Mouse (Mus musculus) hindbrain, postnatal 0 days (tissue): ENCODE results near the gene Adrb1. TPM values are rescaled to one million over a fixed set of nuclear protein-coding genes. Genes with fewer than 3 reads are reported as not detected.

Source experiments
- ATAC-seq: fragments of 200-750 bp; cut with Nextera tagmentation; 2 replicates; pipeline ENCODE4 v1.8.0; 2017; ENCODE audit warnings: mild to moderate bottlenecking, moderate TSS enrichment, moderate library complexity
- DNase-seq: peaks from one replicate; pipeline ENCODE4 v3.0.0-alpha.2; 2015; ENCODE audit warnings: low spot score
- H3K27ac ChIP-seq: fragments of 300-500 bp; sonication (generic); 2 replicates; pipeline ENCODE4 v1.5.1; 2014; ENCODE audit warnings: mild to moderate bottlenecking
- H3K27me3 ChIP-seq: fragments of 300-500 bp; sonication (generic); 2 replicates; pipeline ENCODE4 v1.6.1; 2014; ENCODE audit warnings: low read length, mixed read lengths; ENCODE audit not compliant: insufficient read depth
- H3K36me3 ChIP-seq: fragments of 300-500 bp; sonication (generic); 2 replicates; pipeline ENCODE4 v1.6.1; 2014; ENCODE audit warnings: low read length, mixed read lengths; ENCODE audit not compliant: insufficient read depth
- H3K4me1 ChIP-seq: fragments of 300-500 bp; sonication (generic); 2 replicates; pipeline ENCODE4 v1.6.1; 2014; ENCODE audit warnings: antibody characterized with exemption, low read length, mixed read lengths; ENCODE audit not compliant: insufficient read depth
- H3K4me2 ChIP-seq: fragments of 300-500 bp; sonication (generic); 2 replicates; pipeline ENCODE4 v1.6.1; 2014; ENCODE audit warnings: low read depth, mild to moderate bottlenecking, low read length, moderate library complexity, mixed read lengths
- H3K4me3 ChIP-seq: fragments of 300-500 bp; sonication (generic); 2 replicates; pipeline ENCODE4 v1.5.1; 2014; ENCODE audit warnings: low read length
- H3K9ac ChIP-seq: fragments of 300-500 bp; sonication (generic); replicated peaks from 2 replicates; pipeline ENCODE4 v1.6.1; 2014; ENCODE audit warnings: mild to moderate bottlenecking, low read length, moderate library complexity, mixed read lengths
- H3K9me3 ChIP-seq: fragments of 300-500 bp; sonication (generic); 2 replicates; pipeline ENCODE4 v1.6.1; 2016; ENCODE audit warnings: low read length, mixed read lengths
- CTCF ChIP-seq: IDR thresholded peaks from 2 replicates; pipeline ENCODE4 v1.5.1; 2016; ENCODE audit warnings: antibody characterized with exemption, control low read depth, low read depth
- WGBS: fragments of 180-500 bp; shearing (Covaris S2); extraction: QIAGEN DNeasy Blood & Tissue Kit; methylation state at CpG from one replicate; pipeline ENCODE4 v1.1.7; 2014; 5-methylcytosine and 5-hydroxymethylcytosine counted together
- polyA plus RNA-seq: library from polyadenylated mRNA; unstranded; fragments of >200 nt; fragmentation: Nextera tagmentation; extraction: Ambion mirVana; gene quantifications from 2 replicates; pipeline ENCODE4 v1.2.1, GENCODE M21; 2015
- total RNA-seq: library from RNA; depleted of rRNA; stranded (reverse); fragments of >200 nt; gene quantifications from 2 replicates; pipeline ENCODE4 v1.2.3, GENCODE M21; 2014

Adrb1 gene
- total and polyA plus RNA-seq, 2 experiments from 2014 or later = 1.7 to 7.0 TPM

- H3K4me1 ChIP-seq = no peaks in the 10 kb centered on the region
- H3K4me2 ChIP-seq = no peak overlapping the region
- DNase-seq = no peak
- ATAC-seq = no peak
- H3K27ac ChIP-seq = no peak overlapping the region
- no peak overlapping the region for H3K9ac ChIP-seq
- no peak overlapping the region for H3K4me3 ChIP-seq
- H3K27me3 ChIP-seq = no peaks in the 10 kb centered on the region
- 89% methylated on average over 10 of the region's 10 CpGs for WGBS
- H3K9me3 ChIP-seq = no peaks in the 10 kb centered on the region
- TF ChIP-seq CTCF = no peak
- H3K36me3 ChIP-seq = no peaks in the 10 kb centered on the region
These were observed 34.4 kb downstream of the Adrb1 start for GRCm38 (mm10) chr19:56756412-56756811.

DNA sequence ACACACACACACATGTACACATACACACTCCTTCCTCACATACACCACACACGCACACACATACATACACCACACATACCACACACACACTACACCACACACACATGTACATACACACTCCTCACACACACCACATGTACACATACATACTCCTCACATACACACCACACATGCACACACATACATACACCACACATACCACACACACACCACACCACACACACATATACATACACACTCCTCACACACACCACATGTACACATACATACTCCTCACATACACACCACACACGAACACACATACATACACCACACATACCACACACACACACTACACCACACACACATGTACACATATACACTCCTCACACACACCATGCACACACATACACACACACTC, 36.3 kb downstream of the Adrb1 start:
- Histone ChIP-seq H3K27ac (no peak overlapping the region), H3K9ac (no peak overlapping the region), H3K27me3 (no peaks in the 10 kb centered on the region), H3K4me2 (no peak overlapping the region), H3K4me3 (no peak overlapping the region), H3K4me1 (no peaks in the 10 kb centered on the region), H3K36me3 (no peaks in the 10 kb centered on the region), H3K9me3 (no peaks in the 10 kb centered on the region)
- no peak for ATAC-seq
- 96% methylated on average over 2 of the region's 2 CpGs for WGBS
- no peak for DNase-seq
- TF ChIP-seq CTCF = no peak

DNA sequence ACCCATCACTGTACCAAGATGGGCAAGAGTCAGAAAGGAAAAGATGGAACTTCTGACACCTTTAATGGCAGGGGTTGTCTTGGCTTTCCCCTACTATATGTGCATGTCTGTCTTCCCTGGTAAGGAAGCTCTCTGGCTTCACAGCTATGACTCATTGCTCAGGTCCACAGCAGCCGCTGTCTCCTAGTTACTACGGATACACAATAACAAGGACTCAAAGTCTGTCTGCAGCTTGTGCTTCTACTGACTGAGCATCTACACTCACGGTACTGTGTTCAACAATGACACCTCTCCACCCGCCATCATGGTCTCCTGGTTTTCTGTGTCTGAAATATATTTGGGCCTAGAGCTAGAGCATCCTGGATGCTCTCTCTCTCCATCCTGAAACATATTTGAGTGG, 37.7 kb downstream of the Adrb1 start:
- no peak for TF ChIP-seq CTCF
- H3K36me3 ChIP-seq = no peaks in the 10 kb centered on the region
- H3K27me3 ChIP-seq = no peaks in the 10 kb centered on the region
- DNase-seq (no peak), ATAC-seq (no peak)
- H3K27ac ChIP-seq = no peak overlapping the region
- WGBS = 85% methylated on average over 4 of the region's 4 CpGs
- H3K4me3 ChIP-seq = no peak overlapping the region
- H3K9me3 ChIP-seq = no peaks in the 10 kb centered on the region
- no peaks in the 10 kb centered on the region for H3K4me1 ChIP-seq
- no peak overlapping the region for H3K9ac ChIP-seq
- no peak overlapping the region for H3K4me2 ChIP-seq

- ATAC-seq = no peak
- Histone ChIP-seq H3K4me1 (no peaks in the 10 kb centered on the region), H3K4me3 (no peak overlapping the region), H3K4me2 (no peak overlapping the region), H3K9ac (no peak overlapping the region), H3K27me3 (no peaks in the 10 kb centered on the region), H3K9me3 (no peaks in the 10 kb centered on the region), H3K36me3 (no peaks in the 10 kb centered on the region), H3K27ac (no peak overlapping the region)
- DNase-seq = no peak
- no peak for TF ChIP-seq CTCF
- 82% methylated on average over 8 of the region's 8 CpGs for WGBS
These were observed 38.4 kb downstream of the Adrb1 start for GRCm38 (mm10) chr19:56760306-56760940.

DNA sequence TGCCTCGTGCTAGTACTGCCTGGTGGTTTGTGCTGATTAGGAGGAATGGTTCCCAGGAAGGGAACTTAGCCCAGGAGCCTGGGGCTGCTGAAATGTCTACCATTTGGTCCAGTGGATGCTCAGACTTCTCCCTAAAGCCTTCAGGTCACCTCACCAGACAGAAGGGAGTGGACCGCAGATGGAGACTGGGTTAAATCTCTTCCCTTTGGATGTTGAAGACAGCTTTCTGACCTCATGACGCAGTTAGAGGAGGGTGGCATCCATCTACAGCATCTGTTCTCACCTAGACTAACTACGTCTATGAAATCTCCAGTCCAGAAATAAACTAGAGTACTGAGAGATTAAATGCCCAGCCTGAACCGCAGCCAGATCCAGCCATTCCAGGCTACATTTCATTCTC, 39.1 kb downstream of the Adrb1 start:
- no peaks in the 10 kb centered on the region for H3K9me3 ChIP-seq

GRCm38 (mm10) chr19:56761727-56762126, 39.7 kb downstream of the Adrb1 start:
- no peaks in the 10 kb centered on the region for H3K36me3 ChIP-seq
- no peak overlapping the region for H3K9ac ChIP-seq
- DNase-seq (no peak), ATAC-seq (no peak)
- H3K27me3 ChIP-seq = no peaks in the 10 kb centered on the region
- WGBS = 82% methylated on average over 2 of the region's 2 CpGs
- no peak for TF ChIP-seq CTCF
- no peak overlapping the region for H3K27ac ChIP-seq
- no peaks in the 10 kb centered on the region for H3K9me3 ChIP-seq
- no peak overlapping the region for H3K4me2 ChIP-seq
- H3K4me3 ChIP-seq = no peak overlapping the region
- no peaks in the 10 kb centered on the region for H3K4me1 ChIP-seq

More for the DNA sequence above, 39.1 kb downstream of the Adrb1 start:
- Histone ChIP-seq H3K4me2 (no peak overlapping the region), H3K4me3 (no peak overlapping the region), H3K36me3 (no peaks in the 10 kb centered on the region), H3K27me3 (no peaks in the 10 kb centered on the region), H3K9ac (no peak overlapping the region), H3K4me1 (no peaks in the 10 kb centered on the region), H3K27ac (no peak overlapping the region)
- TF ChIP-seq CTCF = no peak
- ATAC-seq (no peak), DNase-seq (no peak)
- WGBS = 88% methylated on average over 5 of the region's 5 CpGs

- WGBS = 80% methylated on average over 4 of the region's 4 CpGs
- Histone ChIP-seq H3K4me3 (no peak overlapping the region), H3K36me3 (no peaks in the 10 kb centered on the region), H3K27ac (no peak overlapping the region), H3K9ac (no peak overlapping the region), H3K4me2 (no peak overlapping the region), H3K27me3 (no peaks in the 10 kb centered on the region), H3K4me1 (no peaks in the 10 kb centered on the region), H3K9me3 (no peaks in the 10 kb centered on the region)
- DNase-seq (no peak), ATAC-seq (no peak)
- TF ChIP-seq CTCF = no peak
These were observed 40.7 kb downstream of the Adrb1 start for GRCm38 (mm10) chr19:56762686-56763085.
